Mouse (Mus musculus): Measurements from ENCODE around the gene Bmp5.
"Not testable (repeated sequence)": the region's sequence is repeated elsewhere in the genome, so short reads cannot be mapped to it uniquely, and the experiment has no call there.

DNA sequence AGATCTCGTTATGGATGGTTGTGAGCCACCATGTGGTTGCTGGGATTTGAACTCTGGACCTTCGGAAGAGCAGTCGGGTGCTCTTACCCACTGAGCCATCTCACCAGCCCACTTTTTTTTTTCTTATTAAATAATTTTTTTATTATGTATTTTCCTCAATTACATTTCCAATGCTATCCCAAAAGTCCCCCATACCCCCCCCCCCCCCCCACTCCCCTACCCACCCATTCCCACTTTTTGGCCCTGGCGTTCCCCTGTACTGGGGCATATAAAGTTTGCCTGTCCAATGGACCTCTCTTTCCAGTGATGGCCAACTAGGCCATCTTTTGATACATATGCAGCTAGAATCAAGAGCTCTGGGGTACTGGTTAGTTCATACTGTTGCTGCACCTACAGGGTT, 33.0 kb downstream of the Bmp5 start:
- not testable (repeated sequence) for TF ChIP-seq RAD21 (IDR thresholded peaks at IDR 0.05; ENCODE audit: low read depth, low read length); MAX (IDR thresholded peaks at IDR 0.05; ENCODE audit: low read length); JUN (IDR thresholded peaks at IDR 0.05; ENCODE audit: insufficient read depth, low read depth, low read length)

Data from CH12.LX (cell line).